Mouse (Mus musculus) forebrain, embryonic 11.5 days (tissue): ENCODE measurements at regions not wholly inside any gene's neighbourhood (a gene's known extent, or its start where the extent isn't known, plus 50 kb on each side); places are given as distances from the start of the nearest gene placed in this dataset.

Experiments
- ATAC-seq: fragments of 200-750 bp; cut with Nextera tagmentation; replicated peaks from 2 replicates; pipeline ENCODE4 v1.8.0; 2017; ENCODE audit warnings: moderate TSS enrichment; ENCODE audit not compliant: low FRiP score
- DNase-seq: peaks from one replicate; pipeline ENCODE4 v3.0.0-alpha.2; 2017; ENCODE audit warnings: low spot score
- H3K27ac ChIP-seq: fragments of 300-500 bp; sonication (generic); 2 replicates; pipeline ENCODE4 v1.5.1; 2014; ENCODE audit warnings: low read depth, low read length
- H3K27me3 ChIP-seq: fragments of 300-500 bp; sonication (generic); 2 replicates; pipeline ENCODE4 v1.6.1; 2014; ENCODE audit warnings: mild to moderate bottlenecking, low read length, mixed read lengths; ENCODE audit not compliant: control insufficient read depth, insufficient read depth
- H3K36me3 ChIP-seq: fragments of 300-500 bp; sonication (generic); 2 replicates; pipeline ENCODE4 v1.6.1; 2014; ENCODE audit warnings: mild to moderate bottlenecking, low read length, moderate library complexity, mixed read lengths; ENCODE audit not compliant: control insufficient read depth, insufficient read depth
- H3K4me1 ChIP-seq: fragments of 300-500 bp; sonication (generic); replicated peaks from 2 replicates; pipeline ENCODE4 v1.6.1; 2014; ENCODE audit warnings: low read length, mixed read lengths; ENCODE audit not compliant: control insufficient read depth, insufficient read depth
- H3K4me2 ChIP-seq: fragments of 300-500 bp; sonication (generic); 2 replicates; pipeline ENCODE4 v1.6.1; 2014; ENCODE audit warnings: low read depth, mild to moderate bottlenecking, low read length, moderate library complexity, mixed read lengths; ENCODE audit not compliant: severe bottlenecking
- H3K4me3 ChIP-seq: fragments of 300-500 bp; sonication (generic); 2 replicates; pipeline ENCODE4 v1.5.1; 2014; ENCODE audit warnings: low read depth, low read length
- H3K9ac ChIP-seq: fragments of 300-500 bp; sonication (generic); 2 replicates; pipeline ENCODE4 v1.6.1; 2014; ENCODE audit warnings: low read length
- H3K9me3 ChIP-seq: fragments of 300-500 bp; sonication (generic); 2 replicates; pipeline ENCODE4 v1.6.1; 2016; ENCODE audit warnings: low read length, mixed read lengths; ENCODE audit not compliant: control insufficient read depth
- WGBS: fragments of 180-500 bp; shearing (Covaris S2); extraction: QIAGEN DNeasy Blood & Tissue Kit; methylation state at CpG from one replicate; pipeline ENCODE4 v1.1.7; 2014; 5-methylcytosine and 5-hydroxymethylcytosine counted together

DNA sequence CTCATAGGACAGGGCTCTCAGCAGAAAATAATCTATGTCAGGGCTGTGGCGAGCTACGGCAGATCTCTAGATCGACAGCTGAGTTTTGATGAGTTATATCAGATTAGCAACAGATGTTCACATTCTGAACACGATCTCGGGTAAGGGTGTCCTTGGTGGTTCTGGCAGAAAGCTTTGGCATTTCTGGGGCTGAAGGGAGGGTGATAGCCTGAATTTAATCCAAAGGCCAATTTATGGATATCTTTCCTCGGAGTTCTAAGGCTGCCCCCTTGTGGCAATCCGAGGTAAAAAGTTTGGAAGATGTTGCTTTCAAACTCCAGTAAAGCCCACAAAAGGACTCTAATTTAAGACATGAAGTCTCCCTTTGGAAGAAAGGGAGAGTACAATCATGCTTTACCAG lies 101.3 kb upstream of the Luzp2 start:
- no peaks in the 10 kb centered on the region for H3K27me3 ChIP-seq
- H3K36me3 ChIP-seq, result no peaks in the 10 kb centered on the region
- no peak overlapping the region for H3K4me2 ChIP-seq
- H3K4me1 ChIP-seq, result no peaks in the 10 kb centered on the region
- ATAC-seq, result peak; percentile 55; the same call in 1 of the 2 replicates
- no peak overlapping the region for H3K4me3 ChIP-seq
- no peak overlapping the region for H3K9ac ChIP-seq
- peak; percentile 66 for DNase-seq
- no peak overlapping the region for H3K27ac ChIP-seq
- 51% methylated on average over 7 of the region's 7 CpGs for WGBS
- H3K9me3 ChIP-seq, result no peaks in the 10 kb centered on the region

- H3K36me3 ChIP-seq, result no peaks in the 10 kb centered on the region
- H3K9ac ChIP-seq, result no peak overlapping the region
- H3K9me3 ChIP-seq, result no peaks in the 10 kb centered on the region
- no peaks in the 10 kb centered on the region for H3K27me3 ChIP-seq
- ATAC-seq (no peak), DNase-seq (no peak)
- no peaks in the 10 kb centered on the region for H3K4me1 ChIP-seq
- H3K27ac ChIP-seq, result no peak overlapping the region
- WGBS, result 93% methylated on average over 2 of the region's 2 CpGs
- no peak overlapping the region for H3K4me3 ChIP-seq
- no peak overlapping the region for H3K4me2 ChIP-seq
Observed at GRCm38 (mm10) chr7:54734861-54735260, 100.4 kb upstream of the Luzp2 start.

GRCm38 (mm10) chr7:54767341-54767740 lies 68.0 kb upstream of the Luzp2 start:
- 90% methylated on average over 1 of the region's 1 CpGs for WGBS

DNA sequence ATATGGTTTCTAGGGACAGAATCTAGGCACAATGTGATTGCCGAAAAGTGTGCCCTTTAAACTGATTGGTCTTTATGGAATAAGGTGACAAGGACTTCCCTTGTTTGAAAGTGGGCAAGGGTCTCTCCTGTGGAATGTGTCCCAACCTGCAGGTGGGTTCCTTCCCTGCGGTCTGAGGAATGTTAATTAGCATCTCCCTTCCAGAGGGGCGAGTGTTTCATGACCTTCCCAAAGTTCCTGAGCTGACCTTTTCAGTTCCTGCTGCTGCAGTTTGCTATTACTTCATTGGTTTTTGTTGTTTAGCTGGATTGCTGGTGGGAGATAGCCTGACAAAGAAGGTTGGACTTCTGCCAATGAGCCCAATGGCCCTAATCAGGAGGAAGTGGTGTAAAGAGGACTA lies 66.6 kb upstream of the Luzp2 start:
- no peak for DNase-seq
- no peak overlapping the region for H3K4me2 ChIP-seq
- H3K9me3 ChIP-seq, result no peaks in the 10 kb centered on the region
- H3K4me3 ChIP-seq, result no peak overlapping the region
- H3K9ac ChIP-seq, result no peak overlapping the region
- no peaks in the 10 kb centered on the region for H3K4me1 ChIP-seq
- no peak overlapping the region for H3K27ac ChIP-seq
- H3K27me3 ChIP-seq, result no peaks in the 10 kb centered on the region
- WGBS, result 19% methylated on average over 3 of the region's 3 CpGs
- H3K36me3 ChIP-seq, result no peaks in the 10 kb centered on the region
- ATAC-seq, result peak; percentile 56

More at GRCm38 (mm10) chr7:54767341-54767740, 68.0 kb upstream of the Luzp2 start:
- no peak overlapping the region for H3K4me3 ChIP-seq
- H3K36me3 ChIP-seq, result no peaks in the 10 kb centered on the region
- H3K4me2 ChIP-seq, result no peak overlapping the region
- H3K9ac ChIP-seq, result no peak overlapping the region
- no peaks in the 10 kb centered on the region for H3K9me3 ChIP-seq
- no peak overlapping the region for H3K27ac ChIP-seq
- H3K4me1 ChIP-seq, result no peaks in the 10 kb centered on the region
- no peaks in the 10 kb centered on the region for H3K27me3 ChIP-seq
- no peak for ATAC-seq
- DNase-seq, result no peak

DNA sequence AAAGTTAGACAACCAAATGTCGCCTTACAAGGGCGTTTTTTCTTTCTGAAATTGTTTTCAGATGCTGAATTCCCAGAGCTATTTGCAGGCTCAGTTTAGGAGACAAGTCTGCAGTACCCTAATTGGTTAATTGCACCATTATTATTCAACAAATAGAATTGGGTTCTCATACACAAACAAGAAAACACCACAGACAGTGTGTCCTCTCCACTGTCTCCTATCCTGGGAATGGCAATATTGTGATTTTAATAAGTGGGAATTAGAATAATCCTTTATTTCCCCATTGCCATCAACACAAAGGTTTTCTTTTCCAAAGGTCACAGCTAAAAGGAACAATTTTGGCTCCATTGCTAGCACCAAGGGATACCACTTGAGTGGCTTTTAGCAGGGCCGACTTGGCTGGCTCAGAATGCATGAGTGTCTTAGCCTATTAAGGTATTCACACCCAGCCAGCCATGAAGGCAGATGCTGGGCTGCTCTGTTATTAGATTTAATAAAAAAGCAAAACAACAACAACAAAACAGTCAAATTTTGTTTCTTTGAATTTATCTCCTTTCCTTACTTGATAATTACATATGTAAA lies 53.3 kb upstream of the Luzp2 start:
- DNase-seq (no peak), ATAC-seq (peak; percentile 82)
- peaks cover 2% of the 10 kb centered on the region; the same call in 1 of the 2 replicates for H3K27me3 ChIP-seq
- H3K27ac ChIP-seq, result no peak overlapping the region
- H3K4me3 ChIP-seq, result no peak overlapping the region
- WGBS, result 13% methylated on average over 3 of the region's 3 CpGs
- no peak overlapping the region for H3K4me2 ChIP-seq
- H3K36me3 ChIP-seq, result no peaks in the 10 kb centered on the region
- no peak overlapping the region for H3K9ac ChIP-seq
- H3K9me3 ChIP-seq, result no peaks in the 10 kb centered on the region
- H3K4me1 ChIP-seq, result 0 out of 2 replicates have a peak, but pooled peaks cover 3% of the 10 kb centered on the region

DNA sequence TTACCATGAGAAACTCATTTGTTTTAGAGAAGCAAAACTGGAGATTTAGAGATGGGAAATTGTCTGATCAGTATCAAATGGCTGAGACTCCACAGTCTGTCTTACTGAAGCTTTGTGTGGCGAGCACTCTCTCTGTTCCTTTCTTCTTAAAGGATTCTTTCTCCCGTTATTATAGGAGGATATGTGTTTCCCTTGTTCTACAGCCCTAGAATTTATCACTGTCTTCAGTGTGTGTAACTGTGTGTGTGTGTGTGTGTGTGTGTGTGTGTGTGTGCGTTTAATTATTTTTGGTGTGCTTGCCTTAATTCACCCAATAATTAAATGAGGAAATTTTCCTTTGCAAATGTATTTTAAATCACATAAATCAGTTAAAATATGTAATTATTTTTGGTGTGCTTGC lies 52.7 kb upstream of the Luzp2 start:
- Histone ChIP-seq H3K9me3 (no peaks in the 10 kb centered on the region), H3K4me3 (no peak overlapping the region), H3K4me1 (0 out of 2 replicates have a peak, but pooled peaks cover 3% of the 10 kb centered on the region), H3K9ac (no peak overlapping the region), H3K27me3 (peaks cover 2% of the 10 kb centered on the region; the same call in 1 of the 2 replicates), H3K4me2 (no peak overlapping the region), H3K27ac (no peak overlapping the region), H3K36me3 (no peaks in the 10 kb centered on the region)
- no peak for DNase-seq
- 48% methylated on average over 3 of the region's 3 CpGs for WGBS
- peak; percentile 59; the same call in 1 of the 2 replicates for ATAC-seq

GRCm38 (mm10) chr7:54783550-54784529 lies 51.5 kb upstream of the Luzp2 start:
- no peaks in the 10 kb centered on the region for H3K9me3 ChIP-seq
- WGBS, result 84% methylated on average over 10 of the region's 10 CpGs
- ATAC-seq (no peak; the same call in 1 of the 2 replicates), DNase-seq (no peak)
- no peak overlapping the region for H3K4me3 ChIP-seq
- H3K4me2 ChIP-seq, result no peak overlapping the region
- H3K36me3 ChIP-seq, result no peaks in the 10 kb centered on the region
- H3K27me3 ChIP-seq, result peaks cover 2% of the 10 kb centered on the region; the same call in 1 of the 2 replicates
- H3K9ac ChIP-seq, result no peak overlapping the region
- H3K27ac ChIP-seq, result no peak overlapping the region
- 0 out of 2 replicates have a peak, but pooled peaks cover 3% of the 10 kb centered on the region for H3K4me1 ChIP-seq
